Mouse (Mus musculus) midbrain, embryonic 11.5 days (tissue): ENCODE results near the gene Ubash3b. TPM values are rescaled to one million over a fixed set of nuclear protein-coding genes. Genes with fewer than 3 reads are reported as not detected.
A peak's percentile ranks its signal among the peaks of the same experiment; 100 is the strongest.

Experiments used
- ATAC-seq: fragments of 200-750 bp; cut with Nextera tagmentation; 2 replicates; pipeline ENCODE4 v1.8.0; 2017; ENCODE audit warnings: moderate TSS enrichment, moderate library complexity; ENCODE audit not compliant: low FRiP score
- DNase-seq: peaks from one replicate; pipeline ENCODE4 v3.0.0; 2015; ENCODE audit warnings: low spot score; ENCODE audit errors: missing footprints
- H3K27ac ChIP-seq: fragments of 300-500 bp; sonication (generic); 2 replicates; pipeline ENCODE4 v1.5.1; 2014; ENCODE audit warnings: low read depth, low read length
- H3K27me3 ChIP-seq: fragments of 300-500 bp; sonication (generic); 2 replicates; pipeline ENCODE4 v1.6.1; 2014; ENCODE audit warnings: mild to moderate bottlenecking, low read length, moderate library complexity, mixed read lengths; ENCODE audit not compliant: control insufficient read depth, insufficient read depth
- H3K36me3 ChIP-seq: fragments of 300-500 bp; sonication (generic); 2 replicates; pipeline ENCODE4 v1.6.1; 2014; ENCODE audit warnings: mild to moderate bottlenecking, low read length, moderate library complexity, mixed read lengths; ENCODE audit not compliant: control insufficient read depth, insufficient read depth
- H3K4me1 ChIP-seq: fragments of 300-500 bp; sonication (generic); 2 replicates; pipeline ENCODE4 v1.6.1; 2014; ENCODE audit warnings: low read length; ENCODE audit not compliant: control insufficient read depth, insufficient read depth
- H3K4me2 ChIP-seq: fragments of 300-500 bp; sonication (generic); 2 replicates; pipeline ENCODE4 v1.6.1; 2014; ENCODE audit warnings: mild to moderate bottlenecking, moderate library complexity
- H3K4me3 ChIP-seq: fragments of 300-500 bp; sonication (generic); 2 replicates; pipeline ENCODE4 v1.5.1; 2014; ENCODE audit warnings: low read depth, low read length
- H3K9ac ChIP-seq: fragments of 300-500 bp; sonication (generic); 2 replicates; pipeline ENCODE4 v1.6.1; 2014; ENCODE audit warnings: low read length
- H3K9me3 ChIP-seq: fragments of 300-500 bp; sonication (generic); 2 replicates; pipeline ENCODE4 v1.6.1; 2016; ENCODE audit warnings: low read length; ENCODE audit not compliant: control insufficient read depth
- WGBS: fragments of 180-500 bp; shearing (Covaris S2); extraction: QIAGEN DNeasy Blood & Tissue Kit; methylation state at CpG from one replicate; pipeline ENCODE4 v1.1.7; 2014; 5-methylcytosine and 5-hydroxymethylcytosine counted together
- polyA plus RNA-seq: library from polyadenylated mRNA; unstranded; fragments of >200 nt; fragmentation: Nextera tagmentation; extraction: Ambion mirVana; gene quantifications from 2 replicates; pipeline ENCODE4 v1.2.1, GENCODE M21; 2014

Gene Ubash3b
- polyA plus RNA-seq, 1 experiment from 2014 or later, result 9.4 TPM

DNA sequence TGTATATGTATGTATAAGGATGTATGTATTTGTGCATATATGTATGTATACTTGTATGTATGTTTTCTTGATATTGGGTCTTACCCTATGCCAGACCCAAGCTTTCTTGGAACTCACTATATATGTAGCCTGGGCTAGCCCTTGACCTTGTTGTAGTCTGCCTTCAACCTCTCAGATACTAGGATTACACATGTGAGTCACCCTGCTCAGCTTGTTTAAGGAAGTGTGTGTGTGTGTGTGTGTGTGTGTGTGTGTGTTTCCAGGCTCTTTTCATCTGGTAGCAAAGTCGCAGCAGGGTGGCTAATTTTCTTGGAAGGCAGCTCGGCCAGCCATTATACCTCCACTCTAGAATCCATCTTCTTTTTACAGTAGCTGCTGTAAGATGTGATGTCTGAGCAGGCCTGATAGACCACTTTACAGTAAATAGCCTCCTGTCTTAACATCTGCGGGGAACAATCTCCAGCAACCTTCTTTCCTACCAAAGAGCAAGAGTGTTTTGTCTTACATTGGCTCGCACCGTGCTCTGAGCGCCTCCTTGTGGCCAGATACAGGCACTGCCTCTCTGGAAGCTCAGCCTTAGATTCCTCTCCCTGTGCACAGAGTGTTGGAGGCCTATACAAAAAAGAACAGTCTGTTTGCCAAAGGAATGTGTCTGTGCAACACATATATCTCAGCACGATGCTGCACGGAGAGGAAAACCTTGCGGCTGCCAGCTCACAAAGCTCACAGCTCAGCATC is 29.4 kb upstream of the Ubash3b start:
- DNase-seq, result peak; percentile 98
- no peaks in the 10 kb centered on the region for H3K36me3 ChIP-seq
- no peak overlapping the region for H3K9ac ChIP-seq
- peak; percentile 77 for ATAC-seq
- WGBS, result 27% methylated on average over 9 of the region's 9 CpGs
- H3K4me1 ChIP-seq, result no peaks in the 10 kb centered on the region
- no peak overlapping the region for H3K4me3 ChIP-seq
- no peaks in the 10 kb centered on the region for H3K27me3 ChIP-seq
- no peak overlapping the region for H3K27ac ChIP-seq
- H3K4me2 ChIP-seq, result no peak overlapping the region
- H3K9me3 ChIP-seq, result no peaks in the 10 kb centered on the region

- Histone ChIP-seq H3K27ac (no peak overlapping the region), H3K4me2 (no peak overlapping the region), H3K27me3 (no peaks in the 10 kb centered on the region), H3K9me3 (no peaks in the 10 kb centered on the region), H3K36me3 (no peaks in the 10 kb centered on the region), H3K4me1 (peaks cover 5% of the 10 kb centered on the region), H3K4me3 (no peak overlapping the region), H3K9ac (no peak overlapping the region)
- no peak for ATAC-seq
- no peak for DNase-seq
- 91% methylated on average over 4 of the region's 4 CpGs for WGBS
Measured at GRCm38 (mm10) chr9:41187939-41188338, 26.4 kb upstream of the Ubash3b start.

GRCm38 (mm10) chr9:41187498-41187897 is 26.0 kb upstream of the Ubash3b start:
- no peak for ATAC-seq
- H3K9me3 ChIP-seq, result no peaks in the 10 kb centered on the region
- no peaks in the 10 kb centered on the region for H3K27me3 ChIP-seq
- H3K27ac ChIP-seq, result no peak overlapping the region
- H3K36me3 ChIP-seq, result no peaks in the 10 kb centered on the region
- H3K4me1 ChIP-seq, result peaks cover 5% of the 10 kb centered on the region
- no peak overlapping the region for H3K4me2 ChIP-seq
- DNase-seq, result no peak
- 90% methylated on average over 9 of the region's 9 CpGs for WGBS
- no peak overlapping the region for H3K4me3 ChIP-seq
- H3K9ac ChIP-seq, result no peak overlapping the region

GRCm38 (mm10) chr9:41185331-41185730 is 23.8 kb upstream of the Ubash3b start:
- peaks cover 5% of the 10 kb centered on the region for H3K4me1 ChIP-seq
- no peaks in the 10 kb centered on the region for H3K36me3 ChIP-seq
- ATAC-seq (no peak), DNase-seq (no peak)
- no peaks in the 10 kb centered on the region for H3K27me3 ChIP-seq
- no peak overlapping the region for H3K27ac ChIP-seq
- no peak overlapping the region for H3K9ac ChIP-seq
- H3K9me3 ChIP-seq, result no peaks in the 10 kb centered on the region
- 62% methylated on average over 9 of the region's 9 CpGs for WGBS
- no peak overlapping the region for H3K4me3 ChIP-seq
- H3K4me2 ChIP-seq, result no peak overlapping the region

GRCm38 (mm10) chr9:41182550-41182949 is 21.1 kb upstream of the Ubash3b start:
- Histone ChIP-seq H3K9ac (no peak overlapping the region), H3K4me3 (no peak overlapping the region), H3K27me3 (no peaks in the 10 kb centered on the region), H3K9me3 (no peaks in the 10 kb centered on the region), H3K36me3 (no peaks in the 10 kb centered on the region), H3K4me1 (peaks cover 5% of the 10 kb centered on the region), H3K4me2 (no peak overlapping the region), H3K27ac (no peak overlapping the region)
- no peak for DNase-seq
- ATAC-seq, result no peak

- Histone ChIP-seq H3K36me3 (no peaks in the 10 kb centered on the region), H3K9me3 (no peaks in the 10 kb centered on the region), H3K4me3 (no peak overlapping the region), H3K4me2 (no peak overlapping the region), H3K4me1 (peaks cover 5% of the 10 kb centered on the region), H3K27me3 (no peaks in the 10 kb centered on the region), H3K27ac (no peak overlapping the region), H3K9ac (no peak overlapping the region)
- ATAC-seq, result no peak
- 77% methylated on average over 8 of the region's 8 CpGs for WGBS
- no peak for DNase-seq
Measured at GRCm38 (mm10) chr9:41181803-41182202, 20.3 kb upstream of the Ubash3b start.

- DNase-seq, result no peak
- no peaks in the 10 kb centered on the region for H3K36me3 ChIP-seq
- no peak for ATAC-seq
Measured at GRCm38 (mm10) chr9:41181372-41181771, 19.9 kb upstream of the Ubash3b start.

GRCm38 (mm10) chr9:41179056-41179455 is 17.6 kb upstream of the Ubash3b start:
- H3K4me3 ChIP-seq, result no peak overlapping the region
- H3K9me3 ChIP-seq, result no peaks in the 10 kb centered on the region
- no peaks in the 10 kb centered on the region for H3K27me3 ChIP-seq
- ATAC-seq (no peak), DNase-seq (no peak)
- no peak overlapping the region for H3K9ac ChIP-seq
- H3K27ac ChIP-seq, result no peak overlapping the region
- H3K36me3 ChIP-seq, result no peaks in the 10 kb centered on the region
- WGBS, result 87% methylated on average over 5 of the region's 5 CpGs
- no peak overlapping the region for H3K4me2 ChIP-seq
- no peaks in the 10 kb centered on the region for H3K4me1 ChIP-seq

More at GRCm38 (mm10) chr9:41181372-41181771, 19.9 kb upstream of the Ubash3b start:
- H3K4me1 ChIP-seq, result peaks cover 5% of the 10 kb centered on the region
- no peak overlapping the region for H3K4me3 ChIP-seq
- no peak overlapping the region for H3K4me2 ChIP-seq
- H3K27me3 ChIP-seq, result no peaks in the 10 kb centered on the region
- WGBS, result 84% methylated on average over 9 of the region's 9 CpGs
- no peak overlapping the region for H3K27ac ChIP-seq
- H3K9ac ChIP-seq, result no peak overlapping the region
- H3K9me3 ChIP-seq, result no peaks in the 10 kb centered on the region

DNA sequence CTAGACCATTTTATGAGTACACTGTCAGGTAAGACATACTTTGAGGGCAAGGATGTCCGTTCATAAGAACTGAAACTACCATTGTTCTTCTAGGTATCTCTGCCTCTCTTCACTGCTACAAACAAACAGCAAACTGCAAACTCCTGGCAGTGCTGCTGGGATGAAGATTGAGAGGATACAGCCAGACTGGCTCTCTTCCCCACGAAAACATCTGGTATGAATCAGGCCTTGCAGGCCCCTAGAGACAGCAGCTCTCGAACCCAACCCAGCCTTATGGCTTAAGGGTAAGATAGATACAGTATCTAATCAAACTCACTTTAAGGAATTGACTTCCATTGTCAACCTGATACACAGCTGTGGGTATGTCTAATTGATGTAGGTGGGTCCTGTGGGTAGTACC is 11.7 kb upstream of the Ubash3b start:
- Histone ChIP-seq H3K9ac (no peak overlapping the region), H3K9me3 (no peaks in the 10 kb centered on the region), H3K27ac (no peak overlapping the region), H3K4me3 (no peak overlapping the region), H3K4me1 (no peaks in the 10 kb centered on the region), H3K4me2 (no peak overlapping the region), H3K27me3 (no peaks in the 10 kb centered on the region), H3K36me3 (no peaks in the 10 kb centered on the region)
- 73% methylated on average over 3 of the region's 3 CpGs for WGBS
- no peak for DNase-seq
- ATAC-seq, result no peak
